Mouse (Mus musculus) retina, adult 2 months (tissue): ENCODE data around the gene Fam129b.

Experiments used
- DNase-seq: peaks from one replicate; pipeline ENCODE4 v3.0.0-alpha.2; 2012; ENCODE audit warnings: low read depth, low spot score

The Fam129b gene

GRCm38 (mm10) chr2:32923551-32924250 is 47.8 kb downstream of the Fam129b start:
- no peak for DNase-seq

GRCm38 (mm10) chr2:32924306-32924844 is 48.5 kb downstream of the Fam129b start:
- DNase-seq, result no peak

- no peak for DNase-seq
Observed at GRCm38 (mm10) chr2:32926330-32927075, 50.6 kb downstream of the Fam129b start.

GRCm38 (mm10) chr2:32927624-32928234 is 51.8 kb downstream of the Fam129b start:
- DNase-seq, result no peak

- no peak for DNase-seq
Observed at GRCm38 (mm10) chr2:32928235-32928946, 52.5 kb downstream of the Fam129b start.

- no peak for DNase-seq
Observed at GRCm38 (mm10) chr2:32928947-32929829, 53.3 kb downstream of the Fam129b start.

- no peak for DNase-seq
Observed at GRCm38 (mm10) chr2:32931730-32932129, 55.8 kb downstream of the Fam129b start.

GRCm38 (mm10) chr2:32938741-32939140 is 62.8 kb downstream of the Fam129b start:
- no peak for DNase-seq

- DNase-seq, result peak; percentile 15
Observed at GRCm38 (mm10) chr2:32939418-32939817, 63.5 kb downstream of the Fam129b start.

GRCm38 (mm10) chr2:32940483-32940882 is 64.6 kb downstream of the Fam129b start:
- DNase-seq, result no peak

- no peak for DNase-seq
Observed at GRCm38 (mm10) chr2:32947454-32947853, 71.5 kb downstream of the Fam129b start.

- DNase-seq, result no peak
Observed at GRCm38 (mm10) chr2:32954581-32954980, 78.7 kb downstream of the Fam129b start.

- no peak for DNase-seq
Observed at GRCm38 (mm10) chr2:32957344-32957743, 81.4 kb downstream of the Fam129b start.

- no peak for DNase-seq
Observed at GRCm38 (mm10) chr2:32960273-32960672, 84.4 kb downstream of the Fam129b start.

GRCm38 (mm10) chr2:32961192-32961995 is 85.5 kb downstream of the Fam129b start, which contains the start of the genes Rpl12 and Lrsam1:
Gene Rpl12 (plus strand): TSS chr2:32961559.
Gene Lrsam1 (minus strand): TSS chr2:32961614.
- peak; percentile 84 for DNase-seq

- no peak for DNase-seq
Observed at GRCm38 (mm10) chr2:32962062-32962874, 86.4 kb downstream of the Fam129b start.

- no peak for DNase-seq
Observed at GRCm38 (mm10) chr2:32962875-32963220, 86.9 kb downstream of the Fam129b start.

GRCm38 (mm10) chr2:32963544-32963943 is 87.6 kb downstream of the Fam129b start:
- no peak for DNase-seq

- DNase-seq, result no peak
Observed at GRCm38 (mm10) chr2:32963981-32964380, 88.1 kb downstream of the Fam129b start.
